Mouse (Mus musculus) heart, postnatal 0 days (tissue): Measurements from ENCODE around the gene Clasp2. TPM values are rescaled to one million over a fixed set of nuclear protein-coding genes. Genes with fewer than 3 reads are reported as not detected.

Experiments used
- ATAC-seq: fragments of 200-750 bp; cut with Nextera tagmentation; 2 replicates; pipeline ENCODE4 v1.8.0; 2017; ENCODE audit warnings: low read depth, moderate number of reproducible peaks, moderate library complexity; ENCODE audit not compliant: insufficient read depth
- DNase-seq: peaks from one replicate; pipeline ENCODE4 v3.0.0-alpha.2; 2016; ENCODE audit warnings: low spot score
- H3K27ac ChIP-seq: fragments of 300-500 bp; sonication (generic); 2 replicates; pipeline ENCODE4 v1.5.1; 2014; ENCODE audit warnings: low read depth, mild to moderate bottlenecking
- H3K27me3 ChIP-seq: fragments of 300-500 bp; sonication (generic); 2 replicates; pipeline ENCODE4 v1.6.1; 2014; ENCODE audit warnings: low read length, mixed read lengths; ENCODE audit not compliant: control insufficient read depth, insufficient read depth
- H3K36me3 ChIP-seq: fragments of 300-500 bp; sonication (generic); replicated peaks from 2 replicates; pipeline ENCODE4 v1.6.1; 2014; ENCODE audit warnings: low read length, mixed read lengths; ENCODE audit not compliant: control insufficient read depth, insufficient read depth
- H3K4me1 ChIP-seq: fragments of 300-500 bp; sonication (generic); 2 replicates; pipeline ENCODE4 v1.6.1; 2014; ENCODE audit warnings: antibody characterized with exemption; ENCODE audit not compliant: control insufficient read depth, insufficient read depth
- H3K4me2 ChIP-seq: fragments of 300-500 bp; sonication (generic); 2 replicates; pipeline ENCODE4 v1.6.1; 2014; ENCODE audit warnings: low read depth, mild to moderate bottlenecking, low read length, moderate library complexity
- H3K4me3 ChIP-seq: fragments of 300-500 bp; sonication (generic); 2 replicates; pipeline ENCODE4 v1.5.1; 2014; ENCODE audit warnings: low read depth, low read length
- H3K9ac ChIP-seq: fragments of 300-500 bp; sonication (generic); replicated peaks from 2 replicates; pipeline ENCODE4 v1.6.1; 2014; ENCODE audit warnings: low read depth, low read length, mixed read lengths
- H3K9me3 ChIP-seq: fragments of 300-500 bp; sonication (generic); replicated peaks from 2 replicates; pipeline ENCODE4 v1.6.1; 2016; ENCODE audit warnings: low read length; ENCODE audit not compliant: control insufficient read depth
- CTCF ChIP-seq: IDR thresholded peaks from 2 replicates; pipeline ENCODE4 v1.5.1; 2016; ENCODE audit warnings: antibody characterized with exemption, control low read depth, low read depth
- EP300 ChIP-seq: IDR thresholded peaks from 2 replicates; pipeline ENCODE4 v1.6.1; 2016; ENCODE audit warnings: antibody characterized with exemption, low read depth
- WGBS: fragments of 180-500 bp; shearing (Covaris S2); extraction: QIAGEN DNeasy Blood & Tissue Kit; methylation state at CpG from one replicate; pipeline ENCODE4 v1.1.7; 2014; 5-methylcytosine and 5-hydroxymethylcytosine counted together
- polyA plus RNA-seq: library from polyadenylated mRNA; unstranded; fragments of >200 nt; fragmentation: Nextera tagmentation; extraction: Ambion mirVana; gene quantifications from 2 replicates; pipeline ENCODE4 v1.2.1, GENCODE M21; 2015
- total RNA-seq: library from RNA; depleted of rRNA; stranded (reverse); fragments of >200 nt; gene quantifications from 2 replicates; pipeline ENCODE4 v1.2.3, GENCODE M21; 2014; ENCODE audit warnings: low replicate concordance

Clasp2 gene
- total and polyA plus RNA-seq, 2 experiments from 2014 or later: 15.8 to 39.7 TPM

DNA sequence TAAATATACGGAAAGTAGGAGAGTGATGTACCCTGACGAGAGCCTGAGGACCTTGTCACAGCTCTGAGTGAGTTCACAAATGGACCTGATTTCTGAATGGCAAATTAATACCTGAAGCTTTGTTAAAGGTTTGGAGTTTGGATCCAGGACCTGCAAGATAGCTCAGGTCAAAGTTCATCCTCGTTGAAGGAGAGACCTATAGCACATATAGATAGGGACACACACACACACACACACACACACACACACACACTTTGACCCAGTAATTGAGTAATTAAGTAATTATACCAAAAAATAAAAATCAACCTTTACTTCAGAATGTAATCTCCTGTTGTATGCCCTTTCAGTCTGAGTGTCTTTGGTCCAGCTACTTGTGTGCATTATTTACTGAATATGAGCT is 114.2 kb downstream of the Clasp2 start:
- no peak for ATAC-seq
- TF ChIP-seq EP300: no peak
- TF ChIP-seq CTCF: no peak
- Histone ChIP-seq H3K27ac (no peak overlapping the region), H3K9ac (no peak overlapping the region), H3K4me2 (no peak overlapping the region), H3K36me3 (peaks cover 47% of the 10 kb centered on the region), H3K4me3 (no peak overlapping the region), H3K27me3 (no peaks in the 10 kb centered on the region), H3K9me3 (no peaks in the 10 kb centered on the region), H3K4me1 (no peaks in the 10 kb centered on the region)
- WGBS: 86% methylated on average over 3 of the region's 3 CpGs
- DNase-seq: no peak

DNA sequence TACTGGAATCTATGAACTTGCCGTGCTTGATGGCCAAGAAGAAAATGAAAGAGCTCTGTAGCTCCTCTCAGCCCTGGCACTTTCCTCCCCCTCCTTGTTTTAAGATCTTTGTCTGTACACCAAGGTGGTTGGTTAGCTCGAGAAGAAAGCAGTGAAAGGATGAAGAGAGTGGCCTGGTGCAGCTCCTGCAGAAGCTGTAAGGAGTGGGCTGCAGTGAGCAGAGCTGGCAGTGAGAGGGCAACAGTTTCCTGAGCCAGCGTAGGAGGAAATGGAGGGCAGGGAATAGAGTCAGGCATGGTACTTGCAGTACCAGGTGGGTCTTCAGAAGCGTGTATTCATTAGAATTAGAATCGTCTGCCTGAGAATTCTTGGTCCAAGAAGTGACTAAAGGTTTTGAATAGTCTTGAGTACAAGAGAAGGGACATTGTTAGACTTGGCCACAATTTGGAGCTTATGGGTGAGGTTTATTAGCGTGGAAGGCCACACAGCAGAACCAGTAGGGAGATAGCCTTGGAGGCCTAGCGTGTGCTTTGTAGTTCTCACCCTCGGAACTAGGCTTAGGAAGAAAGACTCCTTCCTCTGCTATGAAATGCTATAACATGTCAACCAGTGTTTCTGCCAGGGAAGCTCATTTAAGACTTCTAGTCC is 116.1 kb downstream of the Clasp2 start:
- no peak overlapping the region for H3K27ac ChIP-seq
- H3K4me3 ChIP-seq: no peak overlapping the region
- WGBS: 87% methylated on average over 8 of the region's 8 CpGs
- H3K27me3 ChIP-seq: no peaks in the 10 kb centered on the region
- H3K9me3 ChIP-seq: no peaks in the 10 kb centered on the region
- H3K4me2 ChIP-seq: no peak overlapping the region
- no peak for ATAC-seq
- H3K36me3 ChIP-seq: peaks cover 38% of the 10 kb centered on the region
- no peak overlapping the region for H3K9ac ChIP-seq
- no peaks in the 10 kb centered on the region for H3K4me1 ChIP-seq
- no peak for DNase-seq
- TF ChIP-seq CTCF (no peak), EP300 (no peak)

DNA sequence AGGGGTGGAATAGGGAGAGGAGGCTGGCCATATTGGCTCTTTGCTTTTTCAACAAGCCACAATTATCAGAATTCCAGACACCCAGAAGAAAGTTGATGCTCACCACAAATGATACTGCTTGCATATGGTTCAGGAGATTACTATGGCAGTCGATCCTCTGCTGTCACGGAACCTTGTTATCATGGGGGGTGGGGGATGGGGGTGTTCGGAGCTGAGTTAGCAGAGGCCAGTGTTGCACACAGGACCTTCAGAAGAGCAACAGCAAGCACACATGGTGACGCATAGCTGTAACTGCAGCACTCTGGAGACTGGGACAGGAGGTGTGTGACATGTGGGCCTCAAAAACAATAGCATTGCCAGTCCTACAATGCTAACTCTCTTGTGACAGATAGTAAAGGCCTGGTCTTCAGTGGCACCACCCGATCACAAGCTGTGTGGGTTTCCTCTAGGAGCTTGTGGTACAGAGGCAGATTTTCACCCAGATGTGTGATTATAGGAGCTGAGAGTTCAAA is 116.7 kb downstream of the Clasp2 start:
- no peak for DNase-seq
- no peak overlapping the region for H3K27ac ChIP-seq
- H3K4me1 ChIP-seq: no peaks in the 10 kb centered on the region
- no peak overlapping the region for H3K4me3 ChIP-seq
- peaks cover 36% of the 10 kb centered on the region for H3K36me3 ChIP-seq
- no peak for TF ChIP-seq EP300
- no peak for TF ChIP-seq CTCF
- ATAC-seq: no peak
- H3K9me3 ChIP-seq: no peaks in the 10 kb centered on the region
- H3K4me2 ChIP-seq: no peak overlapping the region
- WGBS: 62% methylated on average over 5 of the region's 5 CpGs
- H3K9ac ChIP-seq: no peak overlapping the region
- H3K27me3 ChIP-seq: no peaks in the 10 kb centered on the region

DNA sequence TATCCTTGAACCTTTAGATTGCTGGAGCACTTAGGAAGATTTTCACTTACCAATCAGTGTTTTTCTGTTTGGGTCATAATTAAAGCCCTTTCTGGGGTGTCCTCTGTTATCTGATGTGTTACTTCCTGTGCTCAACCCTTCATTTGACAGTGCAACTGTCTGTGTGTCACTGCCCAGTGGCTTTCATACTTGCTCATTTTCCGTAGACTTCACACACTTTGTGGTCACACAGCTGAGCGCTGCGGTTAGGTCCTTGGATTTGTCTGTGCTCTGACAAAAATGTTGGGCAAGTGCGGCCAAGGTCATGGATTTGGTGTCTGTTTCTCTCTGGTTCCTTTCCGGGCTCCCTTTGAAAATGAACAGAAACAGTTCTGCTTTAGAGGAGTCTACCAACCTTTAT is 118.1 kb downstream of the Clasp2 start:
- no peak for ATAC-seq
- DNase-seq: no peak
- H3K36me3 ChIP-seq: peaks cover 34% of the 10 kb centered on the region
- H3K4me1 ChIP-seq: no peaks in the 10 kb centered on the region
- H3K9ac ChIP-seq: no peak overlapping the region
- TF ChIP-seq CTCF (no peak), EP300 (no peak)
- H3K27me3 ChIP-seq: no peaks in the 10 kb centered on the region
- H3K4me3 ChIP-seq: no peak overlapping the region
- no peaks in the 10 kb centered on the region for H3K9me3 ChIP-seq
- H3K27ac ChIP-seq: no peak overlapping the region
- H3K4me2 ChIP-seq: no peak overlapping the region
- WGBS: 81% methylated on average over 5 of the region's 5 CpGs

DNA sequence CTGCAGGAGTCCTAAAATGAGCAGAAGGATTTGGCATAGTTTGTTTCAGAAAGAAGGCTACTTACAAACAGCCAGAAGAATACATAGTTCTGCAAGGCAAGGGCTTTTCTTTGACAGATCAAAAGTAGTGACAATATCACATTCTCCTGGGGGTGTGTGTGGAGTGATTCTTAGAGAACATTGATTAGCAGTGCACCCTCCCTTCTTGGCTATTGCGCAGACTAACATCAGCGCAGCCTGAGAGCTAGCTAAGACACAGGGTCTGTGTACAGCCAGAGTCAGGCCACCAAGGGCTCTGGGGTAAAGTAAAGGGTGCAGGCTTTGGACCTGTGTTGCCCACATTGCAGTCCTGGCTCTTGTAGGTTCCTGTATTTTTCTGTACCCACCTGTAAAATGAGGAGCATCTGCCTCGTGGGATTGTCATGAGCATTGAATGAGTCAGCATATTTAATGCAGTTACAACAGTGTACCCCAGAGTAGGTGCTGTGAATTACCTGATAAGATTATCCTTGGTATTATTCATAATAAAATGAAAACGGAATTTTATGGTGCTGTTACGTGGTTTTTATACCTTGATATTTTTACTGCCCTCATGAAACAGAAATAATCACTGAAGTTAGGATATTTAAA is 122.2 kb downstream of the Clasp2 start:
- Histone ChIP-seq H3K9ac (no peak overlapping the region), H3K27me3 (no peaks in the 10 kb centered on the region), H3K36me3 (peaks cover 38% of the 10 kb centered on the region), H3K9me3 (no peaks in the 10 kb centered on the region), H3K27ac (no peak overlapping the region), H3K4me2 (no peak overlapping the region), H3K4me3 (no peak overlapping the region), H3K4me1 (no peaks in the 10 kb centered on the region)
- ATAC-seq (no peak), DNase-seq (no peak)
- TF ChIP-seq EP300 (no peak), CTCF (no peak)
- WGBS: 88% methylated on average over 5 of the region's 5 CpGs

DNA sequence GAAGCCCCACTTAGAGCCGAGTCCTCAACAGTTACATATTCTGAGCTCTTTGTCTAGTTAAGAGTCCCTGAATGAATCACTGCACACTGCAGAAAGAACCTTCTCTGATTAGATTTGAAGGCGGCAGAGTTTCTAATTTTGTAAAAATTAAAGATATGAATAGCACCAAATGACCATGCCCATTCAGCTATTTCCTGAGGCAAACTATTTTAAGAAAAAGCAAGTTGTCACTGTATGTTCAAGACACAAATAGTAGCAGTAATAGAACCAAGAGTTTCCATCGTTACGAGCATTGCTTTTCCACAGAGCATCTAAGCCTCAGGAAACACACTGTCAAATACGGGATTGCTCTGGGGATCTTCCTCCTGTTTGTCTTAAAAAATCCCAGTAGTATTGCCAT is 126.7 kb downstream of the Clasp2 start:
- DNase-seq (no peak), ATAC-seq (no peak)
- WGBS: 52% methylated on average over 5 of the region's 5 CpGs
- TF ChIP-seq EP300 (no peak), CTCF (no peak)
- H3K9ac ChIP-seq: no peak overlapping the region
- H3K27me3 ChIP-seq: no peaks in the 10 kb centered on the region
- H3K4me1 ChIP-seq: no peaks in the 10 kb centered on the region
- H3K36me3 ChIP-seq: peaks cover 61% of the 10 kb centered on the region
- H3K27ac ChIP-seq: no peak overlapping the region
- no peak overlapping the region for H3K4me3 ChIP-seq
- H3K4me2 ChIP-seq: no peak overlapping the region
- no peaks in the 10 kb centered on the region for H3K9me3 ChIP-seq
